Mouse (Mus musculus): ENCODE data around the gene Sco2. TPM values are rescaled to one million over a fixed set of nuclear protein-coding genes. Genes with fewer than 3 reads are reported as not detected.

Sco2 gene
- total and polyA plus RNA-seq, 3 experiments: 17.1 to 34.7 (median 27.2) TPM

- Histone ChIP-seq H3K4me3 (replicated peaks in 1 of 3; ENCODE audit: low read depth in 2 of 3, low read length in 2 of 3, poor library complexity in 1 of 3) (no peak within 1 kb of the TSS), H3K9me3 (replicated peaks; ENCODE audit: low read length) (no peaks in the 10 kb centered on the region), H3K79me2 (replicated peaks; ENCODE audit: control insufficient read depth, extremely low read depth, insufficient read depth, poor library complexity, severe bottlenecking) (no peaks in the 10 kb centered on the region), H3K27ac (ENCODE audit: insufficient read depth, low read depth) (no peak within 1 kb of the TSS), H3K27me3 (replicated peaks) (peaks cover 49% of the 10 kb centered on the region), H3K36me3 (replicated peaks in 1 of 2; ENCODE audit: control insufficient read depth in 1 of 2, insufficient read depth in 1 of 2, low read length in 1 of 2) (no peaks in the 10 kb centered on the region), H3K9ac (ENCODE audit: insufficient read depth, low read depth) (no peak within 1 kb of the TSS), H3K4me1 (ENCODE audit: control insufficient read depth in 1 of 2, insufficient read depth in 2 of 2) (no peaks in the 10 kb centered on the region), H3K4me2 (ENCODE audit: insufficient read depth, low read depth, poor library complexity, severe bottlenecking) (no peak within 1 kb of the TSS)
- TF ChIP-seq EP300 (IDR thresholded peaks at IDR 0.05; ENCODE audit: low read length): no peak
- TF ChIP-seq RCOR1 (conservative IDR thresholded peaks at IDR 0.05; ENCODE audit: low read depth, low read length): no peak
- TF ChIP-seq RAD21 (IDR thresholded peaks at IDR 0.05; ENCODE audit: low read depth, low read length): no peak
- TF ChIP-seq USF1 (IDR thresholded peaks at IDR 0.05; ENCODE audit: low read depth, low read length): no peak
- TF ChIP-seq ZKSCAN1 (IDR thresholded peaks at IDR 0.05; ENCODE audit: borderline replicate concordance, low read depth, low read length): no peak
- no peak for TF ChIP-seq CHD2 (IDR thresholded peaks at IDR 0.05; ENCODE audit: low read length)
- no peak for TF ChIP-seq POLR2AphosphoS2 (IDR thresholded peaks at IDR 0.05; ENCODE audit: low read depth, low read length)
- no peak for TF ChIP-seq NELFE (IDR thresholded peaks at IDR 0.05; ENCODE audit: low read depth, low read length)
- TF ChIP-seq POLR2A (IDR thresholded peaks at IDR 0.05; ENCODE audit: low read depth, low read length): no peak
- no peak for TF ChIP-seq TBP (conservative IDR thresholded peaks at IDR 0.05; ENCODE audit: low read depth, low read length)
- TF ChIP-seq MYC (IDR thresholded peaks at IDR 0.05; ENCODE audit: low read depth, low read length): no peak
- no peak for TF ChIP-seq PAX5 (IDR thresholded peaks at IDR 0.05; ENCODE audit: low read length)
- TF ChIP-seq TCF12 (IDR thresholded peaks at IDR 0.05; ENCODE audit: low read depth, low read length): no peak
- no peak for TF ChIP-seq GABPA (IDR thresholded peaks at IDR 0.05; ENCODE audit: insufficient replicate concordance, low read depth, low read length)
- in situ Hi-C loops (cut with MboI; ENCODE audit: low pct_ligation_motif_present, low pct_unique_long_range_greater_than_20kb, low sequenced_read_pairs): no loop called here
- dilution Hi-C loops (cut with MboI; ENCODE audit: extremely low pct_ligation_motif_present, extremely low pct_unique_long_range_greater_than_20kb, low sequenced_read_pairs): no loop called here
- DNase-seq (ENCODE audit: extremely low read depth): no peak
Measured at GRCm38 (mm10) chr15:89384617-89385016, 11.0 kb upstream of the Sco2 start, which contains the start of gene Klhdc7b. Gene Klhdc7b, plus strand, starts transcription at chr15:89384917.

- Histone ChIP-seq H3K9me3 (replicated peaks; ENCODE audit: low read length) (peaks cover 13% of the 10 kb centered on the region), H3K4me3 (replicated peaks in 1 of 3; ENCODE audit: low read depth in 2 of 3, low read length in 2 of 3, poor library complexity in 1 of 3) (no peak overlapping the region), H3K4me1 (ENCODE audit: control insufficient read depth in 1 of 2, insufficient read depth in 2 of 2) (peaks cover 0 to 6% of the 10 kb centered on the region in 2 experiments; a peak in 2 of 4 replicates), H3K4me2 (ENCODE audit: insufficient read depth, low read depth, poor library complexity, severe bottlenecking) (no peak overlapping the region), H3K79me2 (replicated peaks; ENCODE audit: control insufficient read depth, extremely low read depth, insufficient read depth, poor library complexity, severe bottlenecking) (no peaks in the 10 kb centered on the region), H3K27me3 (replicated peaks) (peaks cover 20% of the 10 kb centered on the region), H3K27ac (ENCODE audit: insufficient read depth, low read depth) (no peak overlapping the region), H3K36me3 (replicated peaks in 1 of 2; ENCODE audit: control insufficient read depth in 1 of 2, insufficient read depth in 1 of 2, low read length in 1 of 2) (no peaks in the 10 kb centered on the region), H3K9ac (ENCODE audit: insufficient read depth, low read depth) (no peak overlapping the region)
- TF ChIP-seq POLR2AphosphoS2 (IDR thresholded peaks at IDR 0.05; ENCODE audit: low read depth, low read length) (no peak), PAX5 (IDR thresholded peaks at IDR 0.05; ENCODE audit: low read length) (no peak), TCF12 (IDR thresholded peaks at IDR 0.05; ENCODE audit: low read depth, low read length) (no peak), RAD21 (IDR thresholded peaks at IDR 0.05; ENCODE audit: low read depth, low read length) (no peak), MEF2A (IDR thresholded peaks at IDR 0.05; ENCODE audit: borderline replicate concordance, low read depth, low read length) (no peak), MAZ (IDR thresholded peaks at IDR 0.05; ENCODE audit: low read depth, low read length) (no peak), CHD2 (IDR thresholded peaks at IDR 0.05; ENCODE audit: low read length) (no peak), ELF1 (IDR thresholded peaks at IDR 0.05; ENCODE audit: low read depth, low read length) (no peak)
- no peak for DNase-seq (ENCODE audit: extremely low read depth)
- dilution Hi-C loops (cut with MboI; ENCODE audit: extremely low pct_ligation_motif_present, extremely low pct_unique_long_range_greater_than_20kb, low sequenced_read_pairs): no loop called here
- in situ Hi-C loops (cut with MboI; ENCODE audit: low pct_ligation_motif_present, low pct_unique_long_range_greater_than_20kb, low sequenced_read_pairs): no loop called here
Measured at GRCm38 (mm10) chr15:89379429-89379828, 5.8 kb upstream of the Sco2 start.
